Mouse (Mus musculus) midbrain, embryonic 15.5 days (tissue): ENCODE data around the gene Ypel4. TPM values are rescaled to one million over a fixed set of nuclear protein-coding genes. Genes with fewer than 3 reads are reported as not detected.

Source experiments
- ATAC-seq: fragments of 200-750 bp; cut with Nextera tagmentation; replicated peaks from 2 replicates; pipeline ENCODE4 v1.8.0; 2017; ENCODE audit warnings: moderate TSS enrichment
- H3K27ac ChIP-seq: fragments of 300-500 bp; sonication (generic); 2 replicates; pipeline ENCODE4 v1.5.1; 2015; ENCODE audit warnings: mild to moderate bottlenecking, inconsistent platforms
- H3K27me3 ChIP-seq: fragments of 300-500 bp; sonication (generic); replicated peaks from 2 replicates; pipeline ENCODE4 v1.6.1; 2015; ENCODE audit warnings: inconsistent platforms
- H3K36me3 ChIP-seq: fragments of 300-500 bp; sonication (generic); replicated peaks from 2 replicates; pipeline ENCODE4 v1.6.1; 2015; ENCODE audit warnings: inconsistent platforms
- H3K4me1 ChIP-seq: fragments of 300-500 bp; sonication (generic); 2 replicates; pipeline ENCODE4 v1.6.1; 2015; ENCODE audit warnings: inconsistent platforms
- H3K4me2 ChIP-seq: fragments of 300-500 bp; sonication (generic); 2 replicates; pipeline ENCODE4 v1.6.1; 2015; ENCODE audit warnings: inconsistent platforms, mild to moderate bottlenecking, moderate library complexity
- H3K4me3 ChIP-seq: fragments of 300-500 bp; sonication (generic); 2 replicates; pipeline ENCODE4 v1.5.1; 2015; ENCODE audit warnings: mild to moderate bottlenecking, inconsistent platforms
- H3K9ac ChIP-seq: fragments of 300-500 bp; sonication (generic); 2 replicates; pipeline ENCODE4 v1.6.1; 2015; ENCODE audit warnings: mild to moderate bottlenecking, inconsistent platforms
- H3K9me3 ChIP-seq: fragments of 300-500 bp; sonication (generic); 2 replicates; pipeline ENCODE4 v1.6.1; 2016; ENCODE audit warnings: inconsistent platforms
- WGBS: fragments of 180-500 bp; shearing (Covaris S2); methylation state at CpG from one replicate; pipeline ENCODE4 v1.1.7; 2015; ENCODE audit warnings: mixed read lengths; 5-methylcytosine and 5-hydroxymethylcytosine counted together
- microRNA counts: library from miRNA; unstranded; fragments of <30 nt; microRNA quantifications from one replicate; lab custom pipeline; 2016
- microRNA-seq: library from miRNA; unstranded; fragments of <30 nt; microRNA quantifications from one replicate; pipeline ENCODE4, GENCODE M21; 2016
- polyA plus RNA-seq: library from polyadenylated mRNA; unstranded; fragments of >200 nt; fragmentation: Nextera tagmentation; extraction: Ambion mirVana; gene quantifications from 2 replicates; pipeline ENCODE4 v1.2.1, GENCODE M21; 2015

Gene Ypel4
- polyA plus RNA-seq, 1 experiment from 2014 or later, result 28.0 TPM

DNA sequence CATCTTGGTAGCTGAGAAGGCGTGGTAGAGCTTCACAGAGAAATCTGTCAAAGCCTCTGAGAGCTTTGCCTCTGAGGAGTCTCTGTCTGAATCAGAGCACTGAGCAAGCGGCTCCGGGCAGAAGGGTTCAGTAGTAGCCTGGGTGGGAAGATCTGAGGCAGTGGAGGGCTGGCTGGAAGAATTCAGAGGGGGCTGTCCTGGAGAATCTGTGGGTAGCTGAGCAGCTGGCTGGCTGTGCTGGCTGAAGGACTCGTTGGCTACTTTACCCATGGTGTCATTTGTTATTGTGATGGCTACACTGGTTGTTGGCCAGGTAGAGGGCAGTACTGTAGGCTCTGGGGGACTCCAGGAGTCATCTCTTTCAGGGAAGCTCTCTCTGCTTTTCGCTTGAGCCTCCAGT, 39.3 kb downstream of the Ypel4 start:
- H3K9ac ChIP-seq, result no peak overlapping the region
- no peak for ATAC-seq
- H3K4me3 ChIP-seq, result no peak overlapping the region
- H3K36me3 ChIP-seq, result no peaks in the 10 kb centered on the region
- H3K9me3 ChIP-seq, result no peaks in the 10 kb centered on the region
- H3K4me2 ChIP-seq, result no peak overlapping the region
- no peak overlapping the region for H3K27ac ChIP-seq
- no peaks in the 10 kb centered on the region for H3K27me3 ChIP-seq
- peaks cover 11% of the 10 kb centered on the region for H3K4me1 ChIP-seq
- WGBS, result 83% methylated on average over 5 of the region's 5 CpGs

DNA sequence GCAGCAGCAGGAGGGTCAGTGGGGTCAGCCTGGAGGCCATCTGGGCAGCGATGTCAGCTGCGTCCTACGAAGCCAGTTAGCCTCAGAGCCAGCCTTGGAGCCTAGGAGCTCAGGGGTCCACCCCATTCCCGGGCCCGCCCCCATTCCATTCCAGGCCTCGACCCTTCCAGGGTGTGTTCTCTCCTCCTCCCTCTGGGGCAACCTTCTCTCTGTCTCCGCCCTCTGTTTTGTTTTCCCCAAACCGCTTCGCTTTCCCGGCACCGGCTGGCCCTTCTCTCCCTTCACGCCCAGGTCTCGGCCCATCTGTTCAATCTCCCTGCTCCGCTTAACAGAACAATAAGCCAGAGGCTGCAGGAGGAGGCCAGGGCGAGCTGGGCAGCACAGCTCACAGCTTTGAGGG, 40.9 kb downstream of the Ypel4 start:
- H3K9me3 ChIP-seq, result no peaks in the 10 kb centered on the region
- H3K27me3 ChIP-seq, result no peaks in the 10 kb centered on the region
- H3K27ac ChIP-seq, result peak overlapping the region; percentile 71
- peak overlapping the region; percentile 34; the same call in 1 of the 2 replicates for H3K9ac ChIP-seq
- ATAC-seq, result peak; percentile 81
- H3K36me3 ChIP-seq, result no peaks in the 10 kb centered on the region
- peak overlapping the region; percentile 28 for H3K4me3 ChIP-seq
- peaks cover 11% of the 10 kb centered on the region for H3K4me1 ChIP-seq
- 1% methylated on average over 15 of the region's 15 CpGs for WGBS
- H3K4me2 ChIP-seq, result peak overlapping the region; percentile 62

DNA sequence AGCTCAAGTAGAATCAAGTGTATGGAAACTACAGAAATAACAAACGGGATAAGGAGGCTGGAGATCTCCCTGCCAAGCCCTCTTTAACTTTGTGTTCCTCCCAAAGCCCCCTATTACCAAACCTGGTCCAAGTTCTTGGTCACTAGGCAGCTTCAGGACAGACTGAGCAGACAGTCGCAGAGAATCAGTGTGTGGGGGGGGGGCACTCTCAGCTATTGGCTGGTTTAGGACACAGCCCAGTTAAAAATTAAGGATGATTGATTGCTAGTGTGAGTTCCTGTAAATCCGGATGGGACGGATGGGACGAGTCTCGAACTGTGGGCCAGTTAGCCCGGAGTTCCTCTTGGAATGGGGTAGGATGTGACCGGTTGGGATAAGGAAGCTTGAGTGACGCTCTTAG, 41.4 kb downstream of the Ypel4 start, which contains the start of gene Serping1:
Serping1 (minus strand) TSS at position 204 of the 400 bp plus-strand sequence.
- peak within 1 kb of the TSS; percentile 62 for H3K4me2 ChIP-seq
- H3K27me3 ChIP-seq, result no peaks in the 10 kb centered on the region
- H3K4me1 ChIP-seq, result peaks cover 11% of the 10 kb centered on the region
- H3K9ac ChIP-seq, result peak within 1 kb of the TSS; percentile 34; the same call in 1 of the 2 replicates
- H3K27ac ChIP-seq, result peak within 1 kb of the TSS; percentile 71
- ATAC-seq, result no peak
- H3K36me3 ChIP-seq, result no peaks in the 10 kb centered on the region
- H3K9me3 ChIP-seq, result no peaks in the 10 kb centered on the region
- WGBS, result 67% methylated on average over 9 of the region's 9 CpGs
- H3K4me3 ChIP-seq, result peak within 1 kb of the TSS; percentile 28

DNA sequence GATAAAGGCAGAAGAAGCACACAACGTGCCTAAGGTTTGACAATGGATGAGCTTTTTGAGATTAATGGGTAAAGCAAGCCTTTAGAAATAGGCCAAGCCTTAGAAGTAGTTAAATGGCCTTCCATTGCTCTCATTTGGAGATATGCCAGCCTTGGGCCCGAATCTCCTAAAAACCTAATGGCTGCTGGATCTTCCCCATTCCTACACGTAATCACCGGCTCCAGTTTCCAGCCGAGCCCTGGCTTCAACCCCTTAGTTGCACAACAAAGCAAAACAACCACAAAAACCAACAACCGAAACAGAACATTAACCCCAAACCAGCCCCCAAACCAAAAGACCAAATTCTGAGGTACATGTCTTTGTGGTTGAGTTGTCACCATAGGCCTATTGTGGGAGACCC, 41.8 kb downstream of the Ypel4 start:
- ATAC-seq, result no peak
- 85% methylated on average over 6 of the region's 6 CpGs for WGBS
- peaks cover 11% of the 10 kb centered on the region for H3K4me1 ChIP-seq
- no peak overlapping the region for H3K27ac ChIP-seq
- no peak overlapping the region for H3K4me3 ChIP-seq
- no peak overlapping the region for H3K9ac ChIP-seq
- H3K9me3 ChIP-seq, result no peaks in the 10 kb centered on the region
- no peaks in the 10 kb centered on the region for H3K36me3 ChIP-seq
- no peaks in the 10 kb centered on the region for H3K27me3 ChIP-seq
- H3K4me2 ChIP-seq, result no peak overlapping the region

DNA sequence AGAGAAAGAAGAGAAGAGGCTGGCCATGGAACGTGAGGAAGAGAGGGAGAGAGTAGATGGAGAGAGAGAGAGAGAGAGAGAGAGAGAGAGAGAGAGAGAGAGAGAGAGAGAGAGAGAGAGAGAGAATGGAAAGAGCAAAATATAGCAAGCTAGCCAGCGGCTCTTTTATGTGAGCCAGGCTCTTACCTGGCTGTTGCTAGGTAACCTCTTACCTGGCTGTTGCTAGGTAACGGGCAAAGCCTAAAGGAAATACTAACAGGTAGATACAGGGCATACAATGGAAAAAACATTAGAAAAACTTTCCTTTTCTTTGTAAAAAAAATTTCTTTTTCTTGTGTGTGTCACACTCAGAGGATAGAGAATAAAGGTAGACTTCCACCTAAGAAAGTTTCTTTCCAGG, 43.8 kb downstream of the Ypel4 start:
- Histone ChIP-seq H3K9ac (no peak overlapping the region), H3K36me3 (no peaks in the 10 kb centered on the region), H3K4me3 (no peak overlapping the region), H3K27ac (peak overlapping the region; percentile 70), H3K9me3 (no peaks in the 10 kb centered on the region), H3K4me1 (peaks cover 11% of the 10 kb centered on the region), H3K4me2 (no peak overlapping the region), H3K27me3 (no peaks in the 10 kb centered on the region)
- peak; percentile 90 for ATAC-seq
- WGBS, result 57% methylated on average over 3 of the region's 3 CpGs

DNA sequence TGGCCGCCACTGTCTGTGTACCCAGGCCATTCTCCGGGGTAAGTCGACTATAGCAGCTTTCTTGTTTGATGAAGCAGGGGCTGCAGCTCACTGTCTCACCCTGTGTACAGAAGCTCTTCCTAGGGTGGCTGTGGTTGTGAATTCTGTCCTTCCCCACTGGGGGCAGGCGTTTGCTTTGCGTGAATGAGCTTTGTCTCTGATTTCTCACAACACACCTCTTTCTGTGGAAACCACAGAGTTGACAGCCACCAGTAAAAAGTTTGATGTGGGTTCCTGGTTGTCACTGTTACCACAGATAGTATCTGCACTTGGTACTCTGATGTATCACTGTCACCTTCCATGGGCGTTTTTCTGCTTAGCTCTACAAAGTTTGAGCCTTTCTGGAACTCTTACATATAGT, 45.4 kb downstream of the Ypel4 start:
- H3K27ac ChIP-seq, result no peak overlapping the region
- no peak overlapping the region for H3K9ac ChIP-seq
- no peaks in the 10 kb centered on the region for H3K9me3 ChIP-seq
- WGBS, result 66% methylated on average over 6 of the region's 6 CpGs
- H3K4me3 ChIP-seq, result no peak overlapping the region
- H3K4me2 ChIP-seq, result no peak overlapping the region
- ATAC-seq, result no peak
- H3K36me3 ChIP-seq, result no peaks in the 10 kb centered on the region
- H3K27me3 ChIP-seq, result no peaks in the 10 kb centered on the region
- peaks cover 10% of the 10 kb centered on the region for H3K4me1 ChIP-seq

DNA sequence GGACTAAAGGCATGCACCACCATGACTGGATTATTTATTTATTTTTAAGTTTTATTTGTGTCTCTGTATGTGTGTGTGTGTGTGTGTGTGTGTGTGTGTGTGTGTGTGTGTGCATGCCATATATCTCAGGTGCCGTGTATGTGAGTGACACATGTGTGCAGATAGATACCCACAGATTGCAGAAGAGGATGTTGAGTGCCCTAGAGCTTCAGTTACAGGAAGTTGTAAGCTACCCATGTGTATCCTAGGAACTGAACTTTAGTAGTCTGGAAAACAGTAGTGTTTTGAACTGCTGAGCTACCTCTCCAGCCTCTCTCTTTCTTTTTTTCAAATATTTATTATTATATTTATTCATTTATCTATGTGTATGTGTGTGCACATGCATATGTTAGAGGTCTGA, 49.5 kb downstream of the Ypel4 start:
- Histone ChIP-seq H3K36me3 (no peaks in the 10 kb centered on the region), H3K27me3 (no peaks in the 10 kb centered on the region), H3K9me3 (no peaks in the 10 kb centered on the region), H3K9ac (no peak overlapping the region), H3K27ac (no peak overlapping the region), H3K4me2 (no peak overlapping the region), H3K4me3 (no peak overlapping the region), H3K4me1 (no peaks in the 10 kb centered on the region)
- no peak for ATAC-seq
- 94% methylated on average over 1 of the region's 1 CpGs for WGBS

DNA sequence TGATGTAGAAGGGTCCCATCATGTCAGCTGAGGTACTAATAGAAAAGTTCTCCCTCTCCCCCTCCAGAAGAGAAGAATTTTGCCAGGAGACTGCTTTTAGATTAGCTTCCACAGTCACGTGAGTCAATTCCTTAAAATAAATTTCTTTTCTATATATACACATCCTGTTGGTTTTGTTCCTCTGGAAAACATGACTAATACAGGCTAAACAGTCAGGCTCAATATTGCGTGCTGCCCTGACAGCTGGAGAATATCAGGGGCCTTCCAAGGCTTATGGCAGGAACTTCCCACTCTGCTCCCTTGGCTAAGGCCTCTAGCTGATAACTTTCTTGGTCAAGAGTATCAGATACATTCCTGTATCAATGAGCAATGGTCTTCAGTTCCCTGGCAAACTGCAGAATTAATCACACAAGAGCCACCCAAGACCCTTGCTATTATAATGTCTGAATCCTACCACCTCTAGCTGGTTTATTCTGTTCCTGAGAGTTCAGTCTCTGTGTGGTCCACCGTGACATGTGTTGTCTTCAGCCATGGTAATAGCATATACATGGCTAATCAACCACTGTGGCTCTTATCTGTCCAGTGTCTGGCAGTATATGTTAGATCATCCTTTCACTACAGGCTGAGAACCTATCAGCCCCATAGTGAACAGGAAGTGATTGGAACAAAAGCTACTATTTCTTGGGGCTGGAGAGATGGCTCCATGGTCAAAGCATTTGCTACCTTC, 50.1 kb downstream of the Ypel4 start:
- H3K9me3 ChIP-seq, result no peaks in the 10 kb centered on the region
- ATAC-seq, result no peak
- no peaks in the 10 kb centered on the region for H3K4me1 ChIP-seq
- no peak overlapping the region for H3K9ac ChIP-seq
- H3K4me2 ChIP-seq, result no peak overlapping the region
- no peaks in the 10 kb centered on the region for H3K36me3 ChIP-seq
- no peak overlapping the region for H3K4me3 ChIP-seq
- WGBS, result 85% methylated on average over 3 of the region's 3 CpGs
- H3K27ac ChIP-seq, result no peak overlapping the region
- no peaks in the 10 kb centered on the region for H3K27me3 ChIP-seq

MicroRNAs within 50 kb of the gene (microRNA counts, 519-probe panel; counts per million panel counts)
- 4,998 counts per million, percentile 98 among the panel's probes with 10 or more counts for microRNA mmu-miR-130a (lab: Ali Mortazavi, UCI)

Small RNAs within 50 kb of the gene (microRNA-seq; reads per million reads assigned to microRNA genes)
- 31,642 reads per million, percentile 99 among the genes with 10 or more reads in this experiment for gene Mir130a

Other genes with a start within 250 kb of the Ypel4 start
- 31.3 and 34.2 TPM in 2 replicates for gene Ctnnd1, start 83.3 kb upstream of the Ypel4 start, polyA plus RNA-seq
- gene Btbd18, start 75.0 kb upstream of the Ypel4 start, polyA plus RNA-seq, result 0.14 and 0.19 TPM in 2 replicates
- gene Selenoh, start 63.3 kb upstream of the Ypel4 start, polyA plus RNA-seq, result 168 and 174 TPM in 2 replicates
- not detected in 2 replicates for gene Gm28635, start 56.0 kb upstream of the Ypel4 start, polyA plus RNA-seq
- gene Med19, start 55.7 kb upstream of the Ypel4 start, polyA plus RNA-seq, result 49.5 and 50.1 TPM in 2 replicates
- 271 and 279 TPM in 2 replicates for gene Tmx2, start 54.9 kb upstream of the Ypel4 start, polyA plus RNA-seq
- gene Zdhhc5, start 18.9 kb upstream of the Ypel4 start, polyA plus RNA-seq, result 19.0 and 19.9 TPM in 2 replicates
- 24.4 and 25.2 TPM in 2 replicates for gene Clp1, start 6.7 kb upstream of the Ypel4 start, polyA plus RNA-seq
- gene Gm19426, start 9.6 kb downstream of the Ypel4 start, polyA plus RNA-seq, result 3.6 and 4.6 TPM in 2 replicates
- gene Serping1, start 41.4 kb downstream of the Ypel4 start, polyA plus RNA-seq, result 32.9 and 37.0 TPM in 2 replicates
- 21.6 and 25.7 TPM in 2 replicates for gene Ube2l6, start 64.8 kb downstream of the Ypel4 start, polyA plus RNA-seq
- not detected in 2 replicates for gene Smtnl1, start 88.6 kb downstream of the Ypel4 start, polyA plus RNA-seq
- gene Timm10, start 92.9 kb downstream of the Ypel4 start, polyA plus RNA-seq, result 70.1 and 82.8 TPM in 2 replicates
- gene Slc43a1, start 104.8 kb downstream of the Ypel4 start, polyA plus RNA-seq, result 1.2 and 1.9 TPM in 2 replicates
- gene Rtn4rl2, start 152.7 kb downstream of the Ypel4 start, polyA plus RNA-seq, result 4.9 and 6.0 TPM in 2 replicates
- 3.8 and 5.6 TPM in 2 replicates for gene Slc43a3, start 202.5 kb downstream of the Ypel4 start, polyA plus RNA-seq
- gene Prg2, start 246.4 kb downstream of the Ypel4 start, polyA plus RNA-seq, result 0.35 and 0.42 TPM in 2 replicates